Mouse (Mus musculus): ENCODE results near the gene Maco1.

GRCm38 (mm10) chr4:134814229-134814571, 38.9 kb downstream of the Maco1 start:
- no peak for TF ChIP-seq TAL1 (IDR thresholded peaks at IDR 0.05; ENCODE audit: low read length)
- TF ChIP-seq GATA1 (IDR thresholded peaks at IDR 0.05; ENCODE audit: low read length), result no peak

Data from erythroblast, embryonic 14.5 days (primary cell).